In genomic region chr2:167596726-167597491, GRCm38 (mm10) we compare ENCODE assay signal across 10 mouse cellular contexts. TPM values are rescaled to one million over a fixed set of nuclear protein-coding genes. Genes with fewer than 3 reads are reported as not detected.
DNase-seq lines count a peak whose midpoint lies in the region; ATAC-seq lines count a peak whose summit lies in the region.
"Had no signal": no experiment of that assay in that cellular context is flagged by ENCODE, and none has a peak within 500 bp of the region (broad histone marks: within the 10 kb centered on the region; RNA-seq: fewer than 3 reads in every experiment).

No protein-coding gene starts in this region.

- peaks cover 24% of the 10 kb centered on the region for H3K27me3 ChIP-seq in heart, embryonic 10.5 days (ENCODE audit: insufficient read depth, poor library complexity, severe bottlenecking)
- H3K27me3 ChIP-seq in embryonic facial prominence, embryonic 10.5 days (replicated peaks; ENCODE audit: low read depth, poor library complexity, severe bottlenecking) = no peaks in the 10 kb centered on the region; the same call in 1 of the 2 replicates
- no peaks in the 10 kb centered on the region for H3K27me3 ChIP-seq in hindbrain, embryonic 16.5 days (replicated peaks; ENCODE audit: control insufficient read depth, insufficient read depth, low read length)
- no peaks in the 10 kb centered on the region; the same call in 1 of the 2 replicates for H3K27me3 ChIP-seq in midbrain, embryonic 14.5 days (ENCODE audit: control insufficient read depth, insufficient read depth, low read length)

- H3K9me3 ChIP-seq in heart, embryonic 10.5 days = no peaks in the 10 kb centered on the region
- H3K9me3 ChIP-seq in embryonic facial prominence, embryonic 10.5 days = no peaks in the 10 kb centered on the region
- no peaks in the 10 kb centered on the region for H3K9me3 ChIP-seq in hindbrain, embryonic 16.5 days (ENCODE audit: control insufficient read depth, low read length)
- H3K9me3 ChIP-seq in midbrain, embryonic 14.5 days (ENCODE audit: control insufficient read depth, low read length) = no peaks in the 10 kb centered on the region

- H3K27ac ChIP-seq in heart, embryonic 10.5 days = peak overlapping the region; percentile 85
- H3K27ac ChIP-seq in embryonic facial prominence, embryonic 10.5 days (replicated peaks) = peak overlapping the region; percentile 91
- H3K27ac ChIP-seq in hindbrain, embryonic 16.5 days (ENCODE audit: low read depth, low read length) = peak overlapping the region; percentile 42; the same call in 1 of the 2 replicates
- no peak overlapping the region for H3K27ac ChIP-seq in midbrain, embryonic 14.5 days (replicated peaks; ENCODE audit: low read depth, low read length)
- H3K27ac ChIP-seq: macrophage had no signal

- no peak for ATAC-seq in hindbrain, embryonic 16.5 days
- ATAC-seq in midbrain, embryonic 14.5 days (ENCODE audit: low FRiP score, low TSS enrichment) = 0 out of 2 replicates have a peak, but pooled peaks have one; percentile 11

- H3K4me1 ChIP-seq in heart, embryonic 10.5 days = peaks cover 62% of the 10 kb centered on the region
- peaks cover 81% of the 10 kb centered on the region for H3K4me1 ChIP-seq in embryonic facial prominence, embryonic 10.5 days
- peaks cover 17% of the 10 kb centered on the region for H3K4me1 ChIP-seq in hindbrain, embryonic 16.5 days (ENCODE audit: control insufficient read depth, insufficient read depth, low read depth, low read length)
- 0 out of 2 replicates have a peak, but pooled peaks cover 5% of the 10 kb centered on the region for H3K4me1 ChIP-seq in midbrain, embryonic 14.5 days (ENCODE audit: control insufficient read depth, insufficient read depth, low read length)

- H3K9ac ChIP-seq in hindbrain, embryonic 16.5 days (ENCODE audit: low read depth, low read length) = peak overlapping the region; percentile 49; the same call in 1 of the 2 replicates
- peak overlapping the region; percentile 39; the same call in 1 of the 2 replicates for H3K9ac ChIP-seq in midbrain, embryonic 14.5 days (replicated peaks; ENCODE audit: low read length)

- H3K36me3 ChIP-seq in heart, embryonic 10.5 days = no peaks in the 10 kb centered on the region
- no peaks in the 10 kb centered on the region for H3K36me3 ChIP-seq in embryonic facial prominence, embryonic 10.5 days (replicated peaks)
- H3K36me3 ChIP-seq in hindbrain, embryonic 16.5 days (ENCODE audit: control insufficient read depth, insufficient read depth, low read length) = no peaks in the 10 kb centered on the region
- no peaks in the 10 kb centered on the region for H3K36me3 ChIP-seq in midbrain, embryonic 14.5 days (ENCODE audit: control insufficient read depth, insufficient read depth, low read length)

- peak overlapping the region; percentile 50 for H3K4me3 ChIP-seq in heart, embryonic 10.5 days
- H3K4me3 ChIP-seq in embryonic facial prominence, embryonic 10.5 days = peak overlapping the region; percentile 49
- no peak overlapping the region for H3K4me3 ChIP-seq in hindbrain, embryonic 16.5 days (ENCODE audit: low read length)
- H3K4me3 ChIP-seq in midbrain, embryonic 14.5 days (replicated peaks; ENCODE audit: low read depth, low read length) = no peak overlapping the region

- H3K4me2 ChIP-seq in hindbrain, embryonic 16.5 days (ENCODE audit: low read length) = peak overlapping the region; percentile 40
- peak overlapping the region; percentile 42 for H3K4me2 ChIP-seq in midbrain, embryonic 14.5 days (ENCODE audit: low read length)

- WGBS in heart, embryonic 10.5 days = 24% methylated on average over 27 of the region's 27 CpGs
- WGBS in embryonic facial prominence, embryonic 10.5 days = 21% methylated on average over 27 of the region's 27 CpGs
- WGBS in hindbrain, embryonic 16.5 days = 41% methylated on average over 27 of the region's 27 CpGs
- WGBS in midbrain, embryonic 14.5 days = 41% methylated on average over 27 of the region's 27 CpGs

- no peak for DNase-seq in heart, embryonic 10.5 days (ENCODE audit: low spot score)
- DNase-seq in heart, adult 9 months (ENCODE audit: low spot score in 2 of 2) = no peak
- peak; percentile 58 for DNase-seq in embryonic facial prominence, embryonic 10.5 days (ENCODE audit: low spot score)
- DNase-seq in midbrain, embryonic 14.5 days = no peak
- no peak for DNase-seq in thymus, adult 18-20 months
- no peak for DNase-seq in frontal cortex, postnatal 25 days (ENCODE audit: low spot score in 2 of 2)
- DNase-seq in right cerebral cortex, postnatal 14 days = no peak
- DNase-seq: cerebellum, adult 2 months had no signal

RNA-seq across cellular contexts. Expression of gene Ube2v1, which starts 35.0 kb away (rescaled TPM):
- polyA plus RNA-seq in heart, embryonic 10.5 days (2016; fragmentation: Nextera tagmentation; extraction: Ambion mirVana) = 312 and 332 TPM in 2 replicates
- 384 and 394 TPM in 2 replicates for polyA plus RNA-seq in embryonic facial prominence, embryonic 10.5 days (2016; fragmentation: Nextera tagmentation; extraction: Ambion mirVana)
- polyA plus RNA-seq in hindbrain, embryonic 16.5 days (2015; fragmentation: Nextera tagmentation; extraction: Ambion mirVana) = 390 and 393 TPM in 2 replicates
- polyA plus RNA-seq in midbrain, embryonic 14.5 days (2014; fragmentation: Nextera tagmentation; extraction: Ambion mirVana) = 286 and 299 TPM in 2 replicates

RNA-seq across cellular contexts. Expression of gene Snai1, which starts 58.9 kb away (rescaled TPM):
- 21.8 and 42.2 TPM in 2 replicates for polyA plus RNA-seq in heart, embryonic 10.5 days (2016; fragmentation: Nextera tagmentation; extraction: Ambion mirVana)
- 86.3 and 93.8 TPM in 2 replicates for polyA plus RNA-seq in embryonic facial prominence, embryonic 10.5 days (2016; fragmentation: Nextera tagmentation; extraction: Ambion mirVana)
- 4.5 and 8.4 TPM in 2 replicates for polyA plus RNA-seq in hindbrain, embryonic 16.5 days (2015; fragmentation: Nextera tagmentation; extraction: Ambion mirVana)
- 0.53 and 4.4 TPM in 2 replicates for polyA plus RNA-seq in midbrain, embryonic 14.5 days (2014; fragmentation: Nextera tagmentation; extraction: Ambion mirVana)
- polyA plus RNA-seq: macrophage had no signal

Comparison
In these comparisons a context has a peak if more than half of its experiments do, and no peak if none do; other contexts are left out.
1. H3K4me3 ChIP-seq: peak in heart, embryonic 10.5 days (single experiment) and embryonic facial prominence, embryonic 10.5 days (single experiment); none in hindbrain, embryonic 16.5 days (single experiment) and midbrain, embryonic 14.5 days (single experiment).